Mouse (Mus musculus): ENCODE results near the gene Olfr348. TPM values are rescaled to one million over a fixed set of nuclear protein-coding genes. Genes with fewer than 3 reads are reported as not detected.

The Olfr348 gene
- not detected in 2 replicates for polyA plus RNA-seq (2014; fragmentation: Nextera tagmentation; extraction: Ambion mirVana)

DNA sequence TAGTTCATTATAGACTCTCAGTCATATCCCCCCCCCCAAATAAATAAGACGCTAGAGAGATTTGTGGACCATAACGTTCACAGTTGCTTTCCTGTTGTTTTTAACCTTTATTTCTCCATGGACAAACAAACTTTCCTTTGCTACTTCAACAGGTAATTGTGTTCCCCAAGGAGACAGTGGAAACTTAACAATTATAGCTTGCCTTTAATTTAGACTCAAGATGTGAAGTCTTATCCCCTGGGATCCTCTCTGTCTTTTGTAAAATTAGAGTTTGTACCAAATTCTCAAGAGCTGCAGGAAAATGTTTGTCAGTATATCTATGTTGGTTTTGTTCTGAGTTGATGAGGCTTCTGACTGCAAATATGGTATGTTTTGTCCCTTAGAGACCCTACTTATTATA is at the start of gene Olfr348:
TSS of gene Olfr348 (plus strand) at position 301 of the 400 bp plus-strand sequence.
- WGBS, result 66% methylated on average over 2 of the region's 2 CpGs
- no peak for DNase-seq (ENCODE audit: low spot score)
- H3K27me3 ChIP-seq (replicated peaks; ENCODE audit: control insufficient read depth, insufficient read depth, low read length), result no peaks in the 10 kb centered on the region
- H3K4me1 ChIP-seq (ENCODE audit: control insufficient read depth, insufficient read depth, low read length), result no peaks in the 10 kb centered on the region
- H3K27ac ChIP-seq (replicated peaks; ENCODE audit: low read depth, low read length), result no peak within 1 kb of the TSS
- peaks cover 4% of the 10 kb centered on the region; the same call in 1 of the 2 replicates for H3K9me3 ChIP-seq (ENCODE audit: control insufficient read depth, low read length)
- H3K4me3 ChIP-seq (ENCODE audit: low read depth, low read length), result no peak within 1 kb of the TSS
- no peak within 1 kb of the TSS for H3K4me2 ChIP-seq (ENCODE audit: low read depth, low read length)
- no peaks in the 10 kb centered on the region for H3K36me3 ChIP-seq (ENCODE audit: control insufficient read depth, insufficient read depth, low read length)
- no peak for ATAC-seq (ENCODE audit: low read depth)
- H3K9ac ChIP-seq (ENCODE audit: low read depth, low read length), result no peak within 1 kb of the TSS

DNA sequence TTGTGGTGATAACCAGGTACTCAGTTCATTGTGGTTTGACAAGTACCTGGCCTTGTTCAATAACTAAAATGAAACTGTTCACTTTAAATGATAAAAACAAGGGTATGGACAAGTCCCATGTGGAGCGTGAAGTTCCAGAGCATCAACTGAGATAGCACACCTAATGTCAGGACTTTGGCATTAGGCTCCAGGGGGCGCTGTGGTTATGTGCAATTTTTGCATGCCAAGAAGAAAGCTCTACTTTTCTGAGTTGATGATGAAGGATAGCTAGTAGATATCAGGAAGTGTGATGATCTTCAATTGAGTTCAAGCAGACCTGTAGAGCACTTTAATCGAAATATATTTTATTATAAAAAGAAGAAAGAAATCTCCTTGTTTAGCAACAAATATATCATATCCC is 47.9 kb upstream of the Olfr348 start:
- Histone ChIP-seq H3K27me3 (replicated peaks; ENCODE audit: control insufficient read depth, insufficient read depth, low read length) (no peaks in the 10 kb centered on the region), H3K9me3 (ENCODE audit: control insufficient read depth, low read length) (peaks cover 5% of the 10 kb centered on the region; the same call in 1 of the 2 replicates), H3K4me3 (ENCODE audit: low read depth, low read length) (no peak overlapping the region), H3K4me1 (ENCODE audit: control insufficient read depth, insufficient read depth, low read length) (no peaks in the 10 kb centered on the region), H3K4me2 (ENCODE audit: low read depth, low read length) (no peak overlapping the region), H3K36me3 (ENCODE audit: control insufficient read depth, insufficient read depth, low read length) (no peaks in the 10 kb centered on the region), H3K27ac (replicated peaks; ENCODE audit: low read depth, low read length) (no peak overlapping the region), H3K9ac (ENCODE audit: low read depth, low read length) (no peak overlapping the region)
- ATAC-seq (ENCODE audit: low read depth) (no peak), DNase-seq (ENCODE audit: low spot score) (no peak)
- 63% methylated on average over 3 of the region's 3 CpGs for WGBS

DNA sequence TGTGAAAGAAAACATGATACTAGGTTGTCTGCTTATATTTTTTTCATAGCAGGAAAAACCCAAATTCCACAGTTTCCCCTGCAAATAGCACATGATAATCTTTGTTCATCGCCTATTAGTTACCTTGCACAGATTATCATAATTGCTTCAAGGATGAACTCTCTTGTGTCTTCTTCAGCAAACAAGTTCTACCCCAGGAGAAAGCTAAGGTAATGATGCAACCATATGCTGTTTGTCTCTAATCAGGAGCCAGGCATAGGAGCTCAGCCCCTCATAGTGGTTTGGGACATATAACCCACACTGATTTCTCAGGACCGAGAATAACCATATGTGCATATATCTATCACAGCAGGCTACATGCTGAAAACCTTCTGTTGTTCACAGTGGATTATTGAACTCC is 6.2 kb downstream of the Olfr348 start, which contains the start of gene Olfr50:
TSS of gene Olfr50 (plus strand) at position 301 of the 400 bp plus-strand sequence.
- H3K9ac ChIP-seq (ENCODE audit: low read depth, low read length), result no peak within 1 kb of the TSS
- no peaks in the 10 kb centered on the region for H3K27me3 ChIP-seq (replicated peaks; ENCODE audit: control insufficient read depth, insufficient read depth, low read length)
- WGBS, result 74% methylated on average over 2 of the region's 2 CpGs
- H3K4me1 ChIP-seq (ENCODE audit: control insufficient read depth, insufficient read depth, low read length), result no peaks in the 10 kb centered on the region
- no peak within 1 kb of the TSS for H3K4me3 ChIP-seq (ENCODE audit: low read depth, low read length)
- peaks cover 10% of the 10 kb centered on the region; the same call in 1 of the 2 replicates for H3K9me3 ChIP-seq (ENCODE audit: control insufficient read depth, low read length)
- no peaks in the 10 kb centered on the region for H3K36me3 ChIP-seq (ENCODE audit: control insufficient read depth, insufficient read depth, low read length)
- no peak within 1 kb of the TSS for H3K4me2 ChIP-seq (ENCODE audit: low read depth, low read length)
- DNase-seq (ENCODE audit: low spot score) (no peak), ATAC-seq (ENCODE audit: low read depth) (no peak)
- H3K27ac ChIP-seq (replicated peaks; ENCODE audit: low read depth, low read length), result no peak within 1 kb of the TSS

DNA sequence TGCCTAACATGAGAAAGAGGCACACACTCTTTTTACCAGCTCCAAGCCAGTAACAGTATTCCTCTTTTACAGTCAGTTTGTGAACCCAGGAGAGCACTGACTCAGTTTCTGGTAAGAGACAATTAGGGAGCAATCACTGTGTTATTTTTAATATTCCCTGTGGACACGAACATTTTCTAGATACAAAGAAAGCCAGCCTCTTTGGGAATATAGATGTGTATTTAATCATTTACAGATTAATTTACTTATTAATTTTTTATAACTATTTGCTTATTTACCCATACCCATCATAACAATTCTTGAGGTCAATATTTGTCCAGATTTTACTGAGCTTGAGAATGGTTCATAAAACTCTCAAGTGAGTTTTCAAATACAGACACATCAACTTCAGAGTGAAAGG is 32.9 kb downstream of the Olfr348 start, which contains the start of gene Olfr3:
TSS of gene Olfr3 (minus strand) at position 101 of the 400 bp plus-strand sequence.
- no peak for DNase-seq (ENCODE audit: low spot score)
- H3K4me2 ChIP-seq (ENCODE audit: low read depth, low read length), result no peak within 1 kb of the TSS
- no peak within 1 kb of the TSS for H3K27ac ChIP-seq (replicated peaks; ENCODE audit: low read depth, low read length)
- H3K4me1 ChIP-seq (ENCODE audit: control insufficient read depth, insufficient read depth, low read length), result no peaks in the 10 kb centered on the region
- no peaks in the 10 kb centered on the region for H3K36me3 ChIP-seq (ENCODE audit: control insufficient read depth, insufficient read depth, low read length)
- peaks cover 12% of the 10 kb centered on the region; the same call in 1 of the 2 replicates for H3K9me3 ChIP-seq (ENCODE audit: control insufficient read depth, low read length)
- H3K9ac ChIP-seq (ENCODE audit: low read depth, low read length), result no peak within 1 kb of the TSS
- no peak within 1 kb of the TSS for H3K4me3 ChIP-seq (ENCODE audit: low read depth, low read length)
- no peak for ATAC-seq (ENCODE audit: low read depth)
- no peaks in the 10 kb centered on the region for H3K27me3 ChIP-seq (replicated peaks; ENCODE audit: control insufficient read depth, insufficient read depth, low read length)
- WGBS, result 61% methylated on average over 1 of the region's 1 CpGs

Other genes with a start within 250 kb of the Olfr348 start
- gene Olfr344, start 217.6 kb upstream of the Olfr348 start, polyA plus RNA-seq (2014; fragmentation: Nextera tagmentation; extraction: Ambion mirVana), result 0.03 and 0.06 TPM in 2 replicates
- gene Olfr345, start 144.2 kb upstream of the Olfr348 start, polyA plus RNA-seq (2014; fragmentation: Nextera tagmentation; extraction: Ambion mirVana), result not detected in 2 replicates
- not detected in 2 replicates for gene Olfr346, start 98.5 kb upstream of the Olfr348 start, polyA plus RNA-seq (2014; fragmentation: Nextera tagmentation; extraction: Ambion mirVana)
- not detected in 2 replicates for gene Olfr347, start 52.4 kb upstream of the Olfr348 start, polyA plus RNA-seq (2014; fragmentation: Nextera tagmentation; extraction: Ambion mirVana)
- gene Olfr50, start 6.3 kb downstream of the Olfr348 start, polyA plus RNA-seq (2014; fragmentation: Nextera tagmentation; extraction: Ambion mirVana), result 0.09 and 0.25 TPM in 2 replicates
- not detected in 2 replicates for gene Olfr3, start 32.8 kb downstream of the Olfr348 start, polyA plus RNA-seq (2014; fragmentation: Nextera tagmentation; extraction: Ambion mirVana)
- gene Olfr350, start 62.0 kb downstream of the Olfr348 start, polyA plus RNA-seq (2014; fragmentation: Nextera tagmentation; extraction: Ambion mirVana), result not detected in 2 replicates
- not detected in 2 replicates for gene Olfr351, start 78.4 kb downstream of the Olfr348 start, polyA plus RNA-seq (2014; fragmentation: Nextera tagmentation; extraction: Ambion mirVana)
- gene Olfr352, start 84.2 kb downstream of the Olfr348 start, polyA plus RNA-seq (2014; fragmentation: Nextera tagmentation; extraction: Ambion mirVana), result not detected in 2 replicates
- not detected in 2 replicates for gene Olfr353, start 108.7 kb downstream of the Olfr348 start, polyA plus RNA-seq (2014; fragmentation: Nextera tagmentation; extraction: Ambion mirVana)
- gene Olfr354, start 121.4 kb downstream of the Olfr348 start, polyA plus RNA-seq (2014; fragmentation: Nextera tagmentation; extraction: Ambion mirVana), result not detected in 2 replicates
- not detected in 2 replicates for gene Olfr355, start 144.6 kb downstream of the Olfr348 start, polyA plus RNA-seq (2014; fragmentation: Nextera tagmentation; extraction: Ambion mirVana)
- not detected in 2 replicates for gene Olfr356, start 152.8 kb downstream of the Olfr348 start, polyA plus RNA-seq (2014; fragmentation: Nextera tagmentation; extraction: Ambion mirVana)
- not detected in 2 replicates for gene Olfr357, start 209.6 kb downstream of the Olfr348 start, polyA plus RNA-seq (2014; fragmentation: Nextera tagmentation; extraction: Ambion mirVana)
- 0.06 TPM in 1 of 2 replicates, not detected in the other for gene Olfr358, start 225.1 kb downstream of the Olfr348 start, polyA plus RNA-seq (2014; fragmentation: Nextera tagmentation; extraction: Ambion mirVana)